Mouse (Mus musculus): ENCODE results near the gene Nrbf2.

Nrbf2 gene

GRCm38 (mm10) chr10:67285176-67285814 is at the start of gene Nrbf2:
Gene Nrbf2, minus strand, starts transcription at chr10:67285305.
- DNase-seq (ENCODE audit: low spot score), result peak; percentile 72

GRCm38 (mm10) chr10:67330580-67330979 is 45.5 kb upstream of the Nrbf2 start:
- no peak for DNase-seq (ENCODE audit: low spot score)

- DNase-seq (ENCODE audit: low spot score), result no peak
These were observed 44.6 kb upstream of the Nrbf2 start for GRCm38 (mm10) chr10:67329661-67330060.

GRCm38 (mm10) chr10:67328208-67328607 is 43.1 kb upstream of the Nrbf2 start:
- no peak for DNase-seq (ENCODE audit: low spot score)

- no peak for DNase-seq (ENCODE audit: low spot score)
These were observed 38.9 kb upstream of the Nrbf2 start for GRCm38 (mm10) chr10:67324036-67324435.

GRCm38 (mm10) chr10:67321396-67321795 is 36.3 kb upstream of the Nrbf2 start:
- no peak for DNase-seq (ENCODE audit: low spot score)

GRCm38 (mm10) chr10:67320207-67320859 is 35.2 kb upstream of the Nrbf2 start:
- no peak for DNase-seq (ENCODE audit: low spot score)

- no peak for DNase-seq (ENCODE audit: low spot score)
These were observed 34.1 kb upstream of the Nrbf2 start for GRCm38 (mm10) chr10:67319016-67319725.

GRCm38 (mm10) chr10:67317931-67318460 is 32.9 kb upstream of the Nrbf2 start:
- DNase-seq (ENCODE audit: low spot score), result peak; percentile 16

GRCm38 (mm10) chr10:67314811-67315435 is 29.8 kb upstream of the Nrbf2 start:
- peak; percentile 66 for DNase-seq (ENCODE audit: low spot score)

- DNase-seq (ENCODE audit: low spot score), result no peak
These were observed 27.4 kb upstream of the Nrbf2 start for GRCm38 (mm10) chr10:67312456-67312855.

- peak; percentile 37 for DNase-seq (ENCODE audit: low spot score)
These were observed 26.3 kb upstream of the Nrbf2 start for GRCm38 (mm10) chr10:67311277-67311959.

GRCm38 (mm10) chr10:67309483-67310138 is 24.5 kb upstream of the Nrbf2 start:
- DNase-seq (ENCODE audit: low spot score), result no peak

GRCm38 (mm10) chr10:67302340-67302739 is 17.2 kb upstream of the Nrbf2 start:
- DNase-seq (ENCODE audit: low spot score), result no peak

GRCm38 (mm10) chr10:67301046-67301445 is 15.9 kb upstream of the Nrbf2 start:
- no peak for DNase-seq (ENCODE audit: low spot score)

GRCm38 (mm10) chr10:67299285-67299684 is 14.2 kb upstream of the Nrbf2 start:
- no peak for DNase-seq (ENCODE audit: low spot score)

GRCm38 (mm10) chr10:67298856-67299255 is 13.8 kb upstream of the Nrbf2 start:
- no peak for DNase-seq (ENCODE audit: low spot score)

GRCm38 (mm10) chr10:67297175-67297855 is 12.2 kb upstream of the Nrbf2 start:
- DNase-seq (ENCODE audit: low spot score), result no peak

GRCm38 (mm10) chr10:67296482-67297152 is 11.5 kb upstream of the Nrbf2 start:
- DNase-seq (ENCODE audit: low spot score), result no peak

- no peak for DNase-seq (ENCODE audit: low spot score)
These were observed 10.9 kb upstream of the Nrbf2 start for GRCm38 (mm10) chr10:67295938-67296466.
